Mouse (Mus musculus) kidney, postnatal 0 days (tissue): Measurements from ENCODE around the gene Aipl1. TPM values are rescaled to one million over a fixed set of nuclear protein-coding genes. Genes with fewer than 3 reads are reported as not detected.

ENCODE experiments used
- ATAC-seq: fragments of 200-750 bp; cut with Nextera tagmentation; replicated peaks from 2 replicates; pipeline ENCODE4 v1.8.0; 2017; ENCODE audit warnings: low read depth, moderate number of reproducible peaks, moderate TSS enrichment, moderate library complexity; ENCODE audit not compliant: low FRiP score
- DNase-seq: peaks from one replicate; pipeline ENCODE4 v3.0.0-alpha.2; 2016; ENCODE audit warnings: low spot score
- H3K27ac ChIP-seq: fragments of 300-500 bp; sonication (generic); 2 replicates; pipeline ENCODE4 v1.5.1; 2014; ENCODE audit warnings: mild to moderate bottlenecking
- H3K27me3 ChIP-seq: fragments of 300-500 bp; sonication (generic); 2 replicates; pipeline ENCODE4 v1.6.1; 2014; ENCODE audit warnings: low read length, mixed read lengths; ENCODE audit not compliant: insufficient read depth
- H3K36me3 ChIP-seq: fragments of 300-500 bp; sonication (generic); 2 replicates; pipeline ENCODE4 v1.6.1; 2014; ENCODE audit warnings: low read length, mixed read lengths; ENCODE audit not compliant: insufficient read depth
- H3K4me1 ChIP-seq: fragments of 300-500 bp; sonication (generic); replicated peaks from 2 replicates; pipeline ENCODE4 v1.6.1; 2014; ENCODE audit warnings: antibody characterized with exemption, low read length, mixed read lengths; ENCODE audit not compliant: insufficient read depth
- H3K4me2 ChIP-seq: fragments of 300-500 bp; sonication (generic); 2 replicates; pipeline ENCODE4 v1.6.1; 2014; ENCODE audit warnings: mild to moderate bottlenecking, low read length, moderate library complexity, mixed read lengths
- H3K4me3 ChIP-seq: fragments of 300-500 bp; sonication (generic); replicated peaks from 2 replicates; pipeline ENCODE4 v1.5.1; 2014; ENCODE audit warnings: low read depth, low read length
- H3K9ac ChIP-seq: fragments of 300-500 bp; sonication (generic); 2 replicates; pipeline ENCODE4 v1.6.1; 2014; ENCODE audit warnings: low read depth, low read length
- H3K9me3 ChIP-seq: fragments of 300-500 bp; sonication (generic); replicated peaks from 2 replicates; pipeline ENCODE4 v1.6.1; 2016; ENCODE audit warnings: low read length, inconsistent platforms, mixed read lengths
- CTCF ChIP-seq: IDR thresholded peaks from 2 replicates; pipeline ENCODE4 v1.5.1; 2016; ENCODE audit warnings: antibody characterized with exemption, low read depth, mild to moderate bottlenecking, moderate library complexity
- WGBS: fragments of 180-500 bp; shearing (Covaris S2); extraction: QIAGEN DNeasy Blood & Tissue Kit; methylation state at CpG from one replicate; pipeline ENCODE4 v1.1.7; 2014; 5-methylcytosine and 5-hydroxymethylcytosine counted together
- polyA plus RNA-seq: library from polyadenylated mRNA; unstranded; fragments of >200 nt; fragmentation: Nextera tagmentation; extraction: Ambion mirVana; gene quantifications from 2 replicates; pipeline ENCODE4 v1.2.1, GENCODE M21; 2015

The Aipl1 gene
- polyA plus RNA-seq, 1 experiment from 2014 or later, result 0.41 TPM

GRCm38 (mm10) chr11:72052221-72052620, 14.9 kb upstream of the Aipl1 start:
- no peak for ATAC-seq
- DNase-seq, result no peak
- Histone ChIP-seq H3K9ac (no peak overlapping the region), H3K4me3 (no peak overlapping the region), H3K4me1 (peaks cover 14% of the 10 kb centered on the region), H3K9me3 (no peaks in the 10 kb centered on the region), H3K27me3 (no peaks in the 10 kb centered on the region; the same call in 1 of the 2 replicates), H3K27ac (no peak overlapping the region), H3K36me3 (no peaks in the 10 kb centered on the region), H3K4me2 (no peak overlapping the region)
- no peak for TF ChIP-seq CTCF
- 48% methylated on average over 3 of the region's 3 CpGs for WGBS

GRCm38 (mm10) chr11:72050895-72051858, 13.9 kb upstream of the Aipl1 start:
- ATAC-seq, result 0 out of 2 replicates have a peak, but pooled peaks have one; percentile 8
- peak; percentile 57 for DNase-seq
- peak; percentile 64 for TF ChIP-seq CTCF

GRCm38 (mm10) chr11:72050168-72050894, 13.0 kb upstream of the Aipl1 start:
- no peak overlapping the region for H3K27ac ChIP-seq

More at GRCm38 (mm10) chr11:72050895-72051858, 13.9 kb upstream of the Aipl1 start:
- Histone ChIP-seq H3K4me2 (peak overlapping the region; percentile 86), H3K27ac (no peak overlapping the region), H3K4me1 (peaks cover 14% of the 10 kb centered on the region), H3K36me3 (0 out of 2 replicates have a peak, but pooled peaks cover 4% of the 10 kb centered on the region), H3K9me3 (no peaks in the 10 kb centered on the region), H3K4me3 (peak overlapping the region; percentile 38), H3K27me3 (no peaks in the 10 kb centered on the region; the same call in 1 of the 2 replicates), H3K9ac (peak overlapping the region; percentile 31; the same call in 1 of the 2 replicates)
- WGBS, result under 1% methylated on average over 44 of the region's 45 CpGs

GRCm38 (mm10) chr11:72049171-72049759, 12.0 kb upstream of the Aipl1 start:
- Histone ChIP-seq H3K27me3 (no peaks in the 10 kb centered on the region; the same call in 1 of the 2 replicates), H3K9ac (no peak overlapping the region), H3K4me1 (peaks cover 14% of the 10 kb centered on the region), H3K9me3 (no peaks in the 10 kb centered on the region), H3K36me3 (0 out of 2 replicates have a peak, but pooled peaks cover 7% of the 10 kb centered on the region), H3K4me2 (no peak overlapping the region), H3K27ac (no peak overlapping the region), H3K4me3 (no peak overlapping the region)
- TF ChIP-seq CTCF, result no peak
- no peak for ATAC-seq
- DNase-seq, result no peak
- WGBS, result 75% methylated on average over 8 of the region's 8 CpGs

More at GRCm38 (mm10) chr11:72050168-72050894, 13.0 kb upstream of the Aipl1 start:
- Histone ChIP-seq H3K27me3 (no peaks in the 10 kb centered on the region; the same call in 1 of the 2 replicates), H3K4me2 (peak overlapping the region; percentile 86), H3K36me3 (0 out of 2 replicates have a peak, but pooled peaks cover 4% of the 10 kb centered on the region), H3K9ac (no peak overlapping the region), H3K9me3 (no peaks in the 10 kb centered on the region), H3K4me1 (peaks cover 14% of the 10 kb centered on the region), H3K4me3 (peak overlapping the region; percentile 38)
- WGBS, result 22% methylated on average over 14 of the region's 14 CpGs
- ATAC-seq (no peak), DNase-seq (peak; percentile 16)
- TF ChIP-seq CTCF, result no peak

- 75% methylated on average over 6 of the region's 6 CpGs for WGBS
Observed at GRCm38 (mm10) chr11:72048730-72049129, 11.4 kb upstream of the Aipl1 start.

More at GRCm38 (mm10) chr11:72048730-72049129, 11.4 kb upstream of the Aipl1 start:
- H3K4me2 ChIP-seq, result no peak overlapping the region
- H3K9me3 ChIP-seq, result no peaks in the 10 kb centered on the region
- DNase-seq (no peak), ATAC-seq (no peak)
- TF ChIP-seq CTCF, result no peak
- H3K27ac ChIP-seq, result no peak overlapping the region
- H3K4me3 ChIP-seq, result no peak overlapping the region
- H3K4me1 ChIP-seq, result peaks cover 15% of the 10 kb centered on the region
- no peak overlapping the region for H3K9ac ChIP-seq
- 0 out of 2 replicates have a peak, but pooled peaks cover 7% of the 10 kb centered on the region for H3K36me3 ChIP-seq
- H3K27me3 ChIP-seq, result no peaks in the 10 kb centered on the region; the same call in 1 of the 2 replicates
